Mouse (Mus musculus) Muller cell, postnatal 12 days (primary cell): ENCODE measurements at regions not wholly inside any gene's neighbourhood (a gene's known extent, or its start where the extent isn't known, plus 50 kb on each side); places are given as distances from the start of the nearest gene placed in this dataset.

Source experiments
- DNase-seq: peaks from one replicate; pipeline ENCODE4 v3.0.0-alpha.2; 2015; ENCODE audit errors: inconsistent ontology term

DNA sequence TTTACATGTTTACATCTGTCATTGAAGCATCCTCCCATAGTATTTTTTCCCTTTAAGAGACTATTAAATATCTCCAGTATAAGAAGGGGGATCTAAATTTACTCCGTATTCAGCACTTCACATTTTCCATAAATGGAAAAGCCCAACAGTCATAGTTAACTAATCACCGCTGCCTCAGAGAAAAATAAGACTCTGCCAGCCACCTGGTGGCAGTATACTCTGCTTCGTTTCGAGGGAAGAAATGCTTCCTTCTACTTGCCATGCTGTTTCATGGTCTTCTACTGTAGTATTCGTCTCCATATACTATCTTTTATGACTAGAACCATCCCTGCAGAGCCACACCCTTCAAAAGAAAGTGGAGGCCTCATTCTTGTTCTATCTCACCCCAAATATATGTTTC is 52.0 kb upstream of the Tro start:
- DNase-seq: peak; percentile 0
